In genomic region chr1:178860671-178861391, GRCm38 (mm10) we compare ENCODE assay signal across 15 mouse cellular contexts.
DNase-seq lines count a peak whose midpoint lies in the region; ATAC-seq lines count a peak whose summit lies in the region.
"Had no signal": no experiment of that assay in that cellular context is flagged by ENCODE, and none has a peak within 500 bp of the region (broad histone marks: within the 10 kb centered on the region; RNA-seq: fewer than 3 reads in every experiment).

No protein-coding gene starts in this region.

- ATAC-seq in embryonic facial prominence, embryonic 14.5 days (ENCODE audit: low read depth): peak; percentile 43; the same call in 1 of the 2 replicates
- peak; percentile 49; the same call in 1 of the 2 replicates for ATAC-seq in forebrain, embryonic 16.5 days
- no peak for ATAC-seq in heart, embryonic 11.5 days (replicated peaks; ENCODE audit: insufficient number of reproducible peaks, low FRiP score, low TSS enrichment)
- ATAC-seq: inflammation-experienced regulatory T-cells, adult 6 months; liver, postnatal 0 days had no signal

- H3K27ac ChIP-seq in embryonic facial prominence, embryonic 14.5 days (replicated peaks; ENCODE audit: low read depth, low read length): no peak overlapping the region
- H3K27ac ChIP-seq in embryonic facial prominence, embryonic 10.5 days (replicated peaks): no peak overlapping the region
- H3K27ac ChIP-seq in forebrain, embryonic 16.5 days (ENCODE audit: low read length): no peak overlapping the region
- H3K27ac ChIP-seq in heart, embryonic 11.5 days (ENCODE audit: low read depth, low read length): no peak overlapping the region
- H3K27ac ChIP-seq: macrophage had no signal

- no peaks in the 10 kb centered on the region for H3K9me3 ChIP-seq in embryonic facial prominence, embryonic 14.5 days (ENCODE audit: control insufficient read depth, low read length)
- no peaks in the 10 kb centered on the region for H3K9me3 ChIP-seq in embryonic facial prominence, embryonic 10.5 days
- H3K9me3 ChIP-seq in forebrain, embryonic 16.5 days (ENCODE audit: control insufficient read depth, low read length): no peaks in the 10 kb centered on the region
- no peaks in the 10 kb centered on the region for H3K9me3 ChIP-seq in heart, embryonic 11.5 days (replicated peaks; ENCODE audit: control insufficient read depth, low read length)

- 0 out of 2 replicates have a peak, but pooled peaks cover 3% of the 10 kb centered on the region for H3K36me3 ChIP-seq in embryonic facial prominence, embryonic 14.5 days (ENCODE audit: control insufficient read depth, insufficient read depth, low read length)
- H3K36me3 ChIP-seq in embryonic facial prominence, embryonic 10.5 days (replicated peaks): no peaks in the 10 kb centered on the region; the same call in 1 of the 2 replicates
- H3K36me3 ChIP-seq in forebrain, embryonic 16.5 days (ENCODE audit: control insufficient read depth, insufficient read depth): no peaks in the 10 kb centered on the region
- H3K36me3 ChIP-seq in heart, embryonic 11.5 days (ENCODE audit: control insufficient read depth, insufficient read depth, low read length): no peaks in the 10 kb centered on the region

- H3K27me3 ChIP-seq in embryonic facial prominence, embryonic 14.5 days (replicated peaks; ENCODE audit: control insufficient read depth, insufficient read depth, low read length): no peaks in the 10 kb centered on the region
- no peaks in the 10 kb centered on the region for H3K27me3 ChIP-seq in embryonic facial prominence, embryonic 10.5 days (replicated peaks; ENCODE audit: low read depth, poor library complexity, severe bottlenecking)
- no peaks in the 10 kb centered on the region for H3K27me3 ChIP-seq in forebrain, embryonic 16.5 days (replicated peaks; ENCODE audit: control insufficient read depth, insufficient read depth, low read length)
- H3K27me3 ChIP-seq in heart, embryonic 11.5 days (ENCODE audit: control insufficient read depth, insufficient read depth, low read length): no peaks in the 10 kb centered on the region

- no peak overlapping the region for H3K4me2 ChIP-seq in embryonic facial prominence, embryonic 14.5 days (ENCODE audit: low read depth, low read length)
- H3K4me2 ChIP-seq in forebrain, embryonic 16.5 days (ENCODE audit: low read length): no peak overlapping the region
- no peak overlapping the region for H3K4me2 ChIP-seq in heart, embryonic 11.5 days

- H3K4me3 ChIP-seq in embryonic facial prominence, embryonic 14.5 days (ENCODE audit: low read depth, low read length): no peak overlapping the region
- no peak overlapping the region for H3K4me3 ChIP-seq in embryonic facial prominence, embryonic 10.5 days
- H3K4me3 ChIP-seq in forebrain, embryonic 16.5 days (replicated peaks; ENCODE audit: low read length): no peak overlapping the region
- H3K4me3 ChIP-seq in heart, embryonic 11.5 days (ENCODE audit: low read depth, low read length): no peak overlapping the region

- H3K9ac ChIP-seq in embryonic facial prominence, embryonic 14.5 days (ENCODE audit: low read depth, low read length): no peak overlapping the region
- H3K9ac ChIP-seq in forebrain, embryonic 16.5 days (replicated peaks; ENCODE audit: low read depth, low read length): no peak overlapping the region
- no peak overlapping the region for H3K9ac ChIP-seq in heart, embryonic 11.5 days (ENCODE audit: low read depth, low read length)
- H3K9ac ChIP-seq: liver, postnatal 0 days had no signal

- 71% methylated on average over 8 of the region's 8 CpGs for WGBS in embryonic facial prominence, embryonic 14.5 days
- WGBS in embryonic facial prominence, embryonic 10.5 days: 71% methylated on average over 8 of the region's 8 CpGs
- 14% methylated on average over 8 of the region's 8 CpGs for WGBS in forebrain, embryonic 16.5 days
- WGBS in heart, embryonic 11.5 days (ENCODE audit: insufficient replicate concordance): 78% methylated on average over 8 of the region's 8 CpGs

- no peaks in the 10 kb centered on the region for H3K4me1 ChIP-seq in embryonic facial prominence, embryonic 14.5 days (ENCODE audit: control insufficient read depth, insufficient read depth, low read length)
- peaks cover 15% of the 10 kb centered on the region for H3K4me1 ChIP-seq in embryonic facial prominence, embryonic 10.5 days
- H3K4me1 ChIP-seq in forebrain, embryonic 16.5 days (replicated peaks; ENCODE audit: control insufficient read depth, insufficient read depth, low read length): peaks cover 20% of the 10 kb centered on the region
- H3K4me1 ChIP-seq in heart, embryonic 11.5 days (ENCODE audit: control insufficient read depth, insufficient read depth, low read length): 0 out of 2 replicates have a peak, but pooled peaks cover 3% of the 10 kb centered on the region

- peak; percentile 25 for DNase-seq in embryonic facial prominence, embryonic 14.5 days (ENCODE audit: low spot score)
- DNase-seq in embryonic facial prominence, embryonic 10.5 days (ENCODE audit: low spot score): no peak
- peak; percentile 4 for DNase-seq in lung, postnatal 10 days
- no peak for DNase-seq in lung, postnatal 36 days
- peak; percentile 87 for DNase-seq in retina, postnatal 1 day
- DNase-seq in testis, postnatal 10 days (ENCODE audit: low spot score): no peak
- DNase-seq: cerebellum, adult 18-20 months; gastrocnemius, postnatal 25 days; liver, postnatal 0 days; right cerebral cortex, postnatal 14 days; thymus, postnatal 14 days had no signal

Comparison
In these comparisons a context has a peak if more than half of its experiments do, and no peak if none do; other contexts are left out.
1. DNase-seq: peak in embryonic facial prominence, embryonic 14.5 days (single experiment), lung, postnatal 10 days (single experiment) and retina, postnatal 1 day (single experiment); none in embryonic facial prominence, embryonic 10.5 days (single experiment), lung, postnatal 36 days (single experiment) and testis, postnatal 10 days (single experiment).